Mouse (Mus musculus) neural tube, embryonic 12.5 days (tissue): ENCODE results near the gene Ifi207. TPM values are rescaled to one million over a fixed set of nuclear protein-coding genes. Genes with fewer than 3 reads are reported as not detected.
"Not testable (repeated sequence)": the region's sequence is repeated elsewhere in the genome, so short reads cannot be mapped to it uniquely, and the experiment has no call there.

ENCODE experiments used
- ATAC-seq: fragments of 200-750 bp; cut with Nextera tagmentation; 2 replicates; pipeline ENCODE4 v1.8.0; 2017; ENCODE audit warnings: low read depth, mild to moderate bottlenecking, moderate TSS enrichment, moderate library complexity; ENCODE audit not compliant: low FRiP score
- H3K27ac ChIP-seq: fragments of 300-500 bp; sonication (generic); 2 replicates; pipeline ENCODE4 v1.5.1; 2016
- H3K27me3 ChIP-seq: fragments of 300-500 bp; sonication (generic); replicated peaks from 2 replicates; pipeline ENCODE4 v1.6.1; 2016; ENCODE audit warnings: mild to moderate bottlenecking
- H3K36me3 ChIP-seq: fragments of 300-500 bp; sonication (generic); 2 replicates; pipeline ENCODE4 v1.6.1; 2016; ENCODE audit warnings: mild to moderate bottlenecking
- H3K4me1 ChIP-seq: fragments of 300-500 bp; sonication (generic); 2 replicates; pipeline ENCODE4 v1.6.1; 2016
- H3K4me2 ChIP-seq: fragments of 300-500 bp; sonication (generic); replicated peaks from 2 replicates; pipeline ENCODE4 v1.6.1; 2016; ENCODE audit warnings: mild to moderate bottlenecking
- H3K4me3 ChIP-seq: fragments of 300-500 bp; sonication (generic); 2 replicates; pipeline ENCODE4 v1.5.1; 2016
- H3K9ac ChIP-seq: fragments of 300-500 bp; sonication (generic); 2 replicates; pipeline ENCODE4 v1.6.1; 2016; ENCODE audit warnings: mild to moderate bottlenecking
- H3K9me3 ChIP-seq: fragments of 300-500 bp; sonication (generic); 2 replicates; pipeline ENCODE4 v1.6.1; 2016; ENCODE audit warnings: mild to moderate bottlenecking
- WGBS: fragments of 180-500 bp; shearing (Covaris S2); methylation state at CpG from one replicate; pipeline ENCODE4 v1.1.7; 2016; 5-methylcytosine and 5-hydroxymethylcytosine counted together
- polyA plus RNA-seq: library from polyadenylated mRNA; unstranded; fragments of >200 nt; fragmentation: Nextera tagmentation; extraction: Ambion mirVana; gene quantifications from 2 replicates; pipeline ENCODE4 v1.2.1, GENCODE M21; 2016

Gene Ifi207
- polyA plus RNA-seq: 0.34 and 0.41 TPM in 2 replicates

DNA sequence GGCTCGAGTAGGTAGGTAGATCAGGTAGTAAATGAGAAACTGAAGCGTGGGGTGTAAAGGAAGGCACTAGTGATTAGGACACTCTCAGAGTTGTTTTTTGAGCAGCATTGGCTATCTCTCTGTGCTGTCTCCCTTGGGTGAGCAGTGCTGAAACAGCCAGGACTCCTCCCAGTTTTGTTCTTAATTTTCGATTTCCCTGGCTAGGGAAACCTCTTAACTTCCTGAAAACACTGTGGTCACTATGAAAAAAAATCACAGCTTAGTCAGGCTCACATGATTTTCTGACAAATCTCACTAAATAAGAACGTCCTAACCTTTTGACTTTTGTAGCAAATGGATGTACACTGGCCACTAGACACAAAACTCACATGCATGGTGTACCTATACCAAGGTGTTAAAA, at the start of gene Ifi207:
Gene Ifi207, minus strand, starts transcription at position 92 of the 400 bp plus-strand sequence.
- no peaks in the 10 kb centered on the region for H3K4me1 ChIP-seq
- no peak within 1 kb of the TSS for H3K4me3 ChIP-seq
- H3K36me3 ChIP-seq: no peaks in the 10 kb centered on the region
- H3K9me3 ChIP-seq: no peaks in the 10 kb centered on the region
- no peaks in the 10 kb centered on the region for H3K27me3 ChIP-seq
- no peak within 1 kb of the TSS for H3K27ac ChIP-seq
- H3K9ac ChIP-seq: no peak within 1 kb of the TSS
- ATAC-seq: no peak
- 84% methylated on average over 4 of the region's 4 CpGs for WGBS
- H3K4me2 ChIP-seq: no peak within 1 kb of the TSS

DNA sequence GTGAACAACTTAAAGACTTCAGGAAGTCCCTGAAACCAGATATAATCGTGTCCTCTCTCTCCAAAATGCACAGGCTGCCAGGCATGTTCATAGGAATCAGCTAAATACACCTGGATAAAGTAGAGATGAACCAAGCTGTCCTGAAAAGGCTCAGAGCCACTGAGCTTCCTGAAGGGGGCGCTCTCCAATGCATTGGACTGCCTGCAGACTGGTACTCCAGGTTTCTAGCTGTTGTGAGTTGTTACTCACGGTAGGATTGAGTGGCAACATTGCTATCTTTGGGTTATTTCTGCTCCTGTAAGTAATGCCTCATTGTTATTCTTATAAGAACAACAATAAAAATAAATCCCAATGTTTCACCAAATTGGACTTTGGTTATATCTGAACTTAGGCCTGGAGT, 31.9 kb upstream of the Ifi207 start:
- not testable (repeated sequence) for H3K27me3 ChIP-seq, ATAC-seq, H3K9me3 ChIP-seq, H3K27ac ChIP-seq, H3K36me3 ChIP-seq, H3K4me1 ChIP-seq, H3K4me3 ChIP-seq, H3K4me2 ChIP-seq, H3K9ac ChIP-seq
- 49% methylated on average over 3 of the region's 3 CpGs for WGBS

DNA sequence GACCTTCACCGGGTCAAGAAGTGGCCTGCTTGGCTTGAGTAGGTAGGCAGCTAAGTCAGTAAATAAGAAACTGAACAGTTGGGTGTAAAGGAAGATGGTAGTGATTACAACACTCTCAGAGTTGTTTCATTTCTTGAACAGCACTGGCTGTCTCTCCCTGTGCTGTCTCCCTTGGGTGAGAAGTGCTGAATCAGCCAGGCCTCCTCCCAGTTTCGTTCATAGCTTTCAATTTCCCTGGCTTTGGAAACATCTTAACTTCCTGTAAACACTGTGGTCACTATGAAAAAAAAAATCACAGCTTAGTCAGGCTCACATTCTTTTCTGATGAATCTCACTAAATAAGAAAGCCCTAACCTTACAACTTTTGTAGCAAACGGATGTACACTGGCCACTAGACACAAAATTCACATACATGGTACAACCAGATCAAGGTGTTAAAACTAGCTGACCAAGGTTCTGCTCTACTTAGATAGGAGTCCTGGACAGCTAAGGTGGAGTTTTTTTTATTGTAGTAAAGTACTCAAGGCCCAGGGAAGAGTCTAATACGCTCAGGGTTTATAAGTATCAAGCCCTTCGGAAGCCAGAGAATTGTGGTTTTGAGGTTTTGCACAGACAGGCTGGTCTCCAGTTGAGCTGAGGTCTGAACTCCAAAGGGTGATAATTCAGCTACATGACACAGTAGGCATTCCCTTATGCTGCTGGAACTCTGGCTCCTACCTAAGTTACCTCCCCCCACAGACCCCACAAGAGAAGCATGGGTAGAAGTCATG, 25.5 kb upstream of the Ifi207 start, which contains the start of gene Ifi204:
Gene Ifi204, minus strand, starts transcription at position 96 of the 770 bp plus-strand sequence.
- WGBS: 87% methylated on average over 5 of the region's 5 CpGs

DNA sequence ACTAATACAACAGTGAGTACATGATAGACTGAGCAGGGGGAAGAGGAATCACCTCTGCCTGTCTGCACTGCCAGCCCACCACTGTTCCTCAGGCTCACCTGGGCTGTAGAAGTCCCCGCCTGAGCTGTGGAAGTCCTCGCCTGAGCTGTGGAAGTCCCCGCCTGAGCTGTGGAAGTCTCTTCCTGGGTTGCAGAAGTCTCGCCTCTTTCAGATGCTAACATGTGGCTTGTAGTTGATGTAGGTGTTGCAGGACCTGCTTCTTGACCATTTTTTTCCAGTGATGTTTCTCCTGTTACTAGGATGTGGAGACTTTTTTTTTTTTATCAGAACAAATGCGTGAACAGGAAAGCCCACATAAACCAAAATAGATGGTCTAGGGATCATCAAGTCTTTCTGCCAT, 18.5 kb upstream of the Ifi207 start:
- not testable (repeated sequence) for H3K4me2 ChIP-seq, H3K4me1 ChIP-seq, ATAC-seq, H3K4me3 ChIP-seq, H3K27ac ChIP-seq, H3K9ac ChIP-seq, H3K9me3 ChIP-seq, H3K36me3 ChIP-seq, H3K27me3 ChIP-seq
- WGBS: 91% methylated on average over 5 of the region's 5 CpGs

More for the DNA sequence above, 25.5 kb upstream of the Ifi207 start, which contains the start of gene Ifi204:
- H3K9ac ChIP-seq, H3K27me3 ChIP-seq, H3K9me3 ChIP-seq, ATAC-seq, H3K4me2 ChIP-seq, H3K27ac ChIP-seq, H3K36me3 ChIP-seq, H3K4me1 ChIP-seq, H3K4me3 ChIP-seq: not testable (repeated sequence)

DNA sequence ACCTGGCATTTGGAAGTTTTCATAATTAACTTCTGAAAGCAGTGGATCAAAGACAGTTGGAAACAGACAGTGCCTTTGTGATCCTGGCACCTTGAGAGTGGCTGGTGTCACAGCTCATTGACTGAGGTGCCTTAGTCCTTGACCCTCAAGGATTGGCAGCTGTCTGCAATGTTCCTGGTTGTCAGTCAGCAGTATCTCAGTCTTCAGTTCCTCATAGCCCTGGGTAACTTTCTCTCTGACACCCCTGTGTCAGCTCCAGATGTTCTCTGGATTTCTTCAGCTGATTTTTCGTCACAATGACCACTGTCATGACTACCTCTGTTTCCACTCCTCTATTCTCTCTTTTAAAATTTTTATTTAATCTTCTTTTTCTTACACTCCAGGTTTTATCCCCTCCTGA, 715 bp upstream of the Ifi207 start:
- Histone ChIP-seq H3K4me2 (no peak overlapping the region), H3K4me3 (no peak overlapping the region), H3K9ac (no peak overlapping the region), H3K4me1 (no peaks in the 10 kb centered on the region), H3K27me3 (no peaks in the 10 kb centered on the region), H3K9me3 (no peaks in the 10 kb centered on the region), H3K36me3 (no peaks in the 10 kb centered on the region), H3K27ac (no peak overlapping the region)
- no peak for ATAC-seq
- WGBS: 88% methylated on average over 1 of the region's 1 CpGs

DNA sequence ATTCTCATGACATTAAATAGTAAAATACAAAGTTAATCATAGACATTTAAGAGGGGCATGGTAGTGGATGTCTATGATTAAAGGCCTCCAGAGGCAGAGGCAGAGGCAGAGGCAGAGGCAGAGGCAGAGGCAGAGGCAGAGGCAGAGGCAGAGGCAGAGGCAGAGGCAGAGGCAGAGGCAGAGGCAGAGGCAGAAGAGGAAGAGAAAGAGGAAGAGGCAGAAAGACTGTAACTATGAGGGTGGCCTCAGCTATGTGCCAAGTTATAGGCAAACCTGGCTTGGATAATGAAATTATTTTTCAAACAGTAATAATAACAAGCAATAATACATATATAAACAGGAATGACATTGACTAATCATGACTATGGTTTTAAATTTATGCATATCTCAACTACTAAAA, 1.0 kb downstream of the Ifi207 start:
- ATAC-seq: no peak
- H3K27me3 ChIP-seq: no peaks in the 10 kb centered on the region
- H3K36me3 ChIP-seq: no peaks in the 10 kb centered on the region
- H3K4me3 ChIP-seq: no peak overlapping the region
- no peaks in the 10 kb centered on the region for H3K4me1 ChIP-seq
- no peak overlapping the region for H3K4me2 ChIP-seq
- no peak overlapping the region for H3K27ac ChIP-seq
- no peak overlapping the region for H3K9ac ChIP-seq
- no peaks in the 10 kb centered on the region for H3K9me3 ChIP-seq

DNA sequence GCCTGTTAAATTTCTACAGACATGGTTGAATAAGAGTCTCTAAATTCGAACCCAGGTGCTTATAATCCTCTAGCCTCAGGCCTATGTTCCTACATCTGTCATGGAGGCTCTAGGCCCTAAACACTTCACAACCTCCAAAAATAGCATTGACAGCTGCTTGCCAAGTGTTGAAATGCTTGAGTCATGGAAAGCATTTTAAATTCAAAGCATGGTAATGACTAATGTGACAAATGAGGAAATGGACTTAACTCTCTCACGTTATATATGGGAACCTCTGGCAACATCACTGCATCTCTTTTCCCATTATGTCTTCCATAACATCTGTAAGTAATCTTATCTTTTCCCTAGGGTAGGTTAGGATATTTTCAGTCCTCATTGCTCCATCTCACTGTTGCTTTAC, 4.6 kb downstream of the Ifi207 start:
- H3K27ac ChIP-seq: no peak overlapping the region
- no peak overlapping the region for H3K9ac ChIP-seq
- H3K4me3 ChIP-seq: no peak overlapping the region
- H3K27me3 ChIP-seq: no peaks in the 10 kb centered on the region
- no peak for ATAC-seq
- no peak overlapping the region for H3K4me2 ChIP-seq
- 72% methylated on average over 2 of the region's 2 CpGs for WGBS
- no peaks in the 10 kb centered on the region for H3K4me1 ChIP-seq
- H3K36me3 ChIP-seq: no peaks in the 10 kb centered on the region
- no peaks in the 10 kb centered on the region for H3K9me3 ChIP-seq

DNA sequence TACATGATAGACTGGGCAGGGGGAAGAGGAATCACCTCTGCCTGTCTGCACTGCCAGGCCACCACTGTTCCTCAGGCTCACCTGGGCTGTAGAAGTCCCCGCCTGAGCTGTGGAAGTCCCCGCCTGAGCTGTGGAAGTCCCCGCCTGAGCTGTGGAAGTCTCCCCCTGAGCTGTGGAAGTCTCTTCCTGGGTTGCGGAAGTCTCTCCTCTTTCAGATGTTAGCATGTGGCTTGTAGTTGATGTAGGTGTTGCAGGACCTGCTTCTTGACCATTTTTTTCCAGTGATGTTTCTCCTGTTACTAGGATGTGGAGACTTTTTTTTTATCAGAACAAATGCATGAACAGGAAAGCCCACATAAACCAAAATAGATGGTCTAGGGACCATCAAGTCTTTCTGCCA, 6.5 kb downstream of the Ifi207 start:
- H3K4me1 ChIP-seq, H3K4me2 ChIP-seq, H3K9me3 ChIP-seq, ATAC-seq, H3K9ac ChIP-seq, H3K27ac ChIP-seq, H3K4me3 ChIP-seq, H3K36me3 ChIP-seq, H3K27me3 ChIP-seq: not testable (repeated sequence)
- WGBS: 96% methylated on average over 4 of the region's 4 CpGs

DNA sequence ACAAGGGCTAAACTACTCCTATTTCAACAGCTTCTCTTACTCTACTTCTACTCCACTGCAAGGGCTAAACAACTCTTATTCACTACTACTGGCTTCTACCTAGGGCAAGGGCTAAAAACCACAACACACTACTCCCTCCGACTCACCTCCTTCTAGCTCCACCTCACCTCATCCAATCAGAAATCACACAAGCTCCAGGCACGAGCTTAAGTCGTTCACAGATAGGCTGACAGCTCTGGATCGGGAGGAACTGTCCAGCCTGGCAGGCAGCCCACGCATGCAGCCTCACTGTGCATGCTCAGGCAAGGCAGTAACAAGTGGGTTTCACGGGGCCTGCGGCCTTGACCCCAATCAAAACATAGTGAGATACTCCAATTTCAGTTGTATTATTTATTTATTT, 8.3 kb downstream of the Ifi207 start:
- Histone ChIP-seq H3K4me3 (no peak overlapping the region), H3K9ac (no peak overlapping the region), H3K27me3 (no peaks in the 10 kb centered on the region), H3K27ac (no peak overlapping the region), H3K36me3 (no peaks in the 10 kb centered on the region), H3K9me3 (no peaks in the 10 kb centered on the region), H3K4me1 (no peaks in the 10 kb centered on the region), H3K4me2 (no peak overlapping the region)
- ATAC-seq: no peak
- WGBS: 43% methylated on average over 7 of the region's 7 CpGs

DNA sequence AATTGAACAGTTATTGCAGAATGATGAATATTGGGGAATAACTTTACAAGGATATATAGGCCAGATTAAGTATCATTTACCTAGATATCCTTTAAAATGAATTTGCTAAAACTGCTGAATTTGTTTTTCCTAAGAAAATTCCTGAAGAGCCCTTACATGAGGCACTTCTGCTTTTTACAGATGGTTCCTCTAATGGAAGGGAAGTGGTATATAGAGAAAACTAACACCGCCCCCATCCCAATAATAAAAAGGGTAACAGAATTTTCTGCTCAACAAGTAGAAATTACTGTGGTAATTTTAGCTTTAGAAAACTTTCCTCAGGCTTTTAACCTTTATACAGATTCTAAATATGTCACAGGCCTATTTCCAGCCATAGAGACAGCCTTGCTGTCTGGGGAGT, 47.3 kb downstream of the Ifi207 start:
- no peak overlapping the region for H3K4me2 ChIP-seq
- no peak overlapping the region for H3K27ac ChIP-seq
- H3K9ac ChIP-seq: no peak overlapping the region
- no peaks in the 10 kb centered on the region for H3K4me1 ChIP-seq
- WGBS: 98% methylated on average over 1 of the region's 1 CpGs
- no peaks in the 10 kb centered on the region for H3K36me3 ChIP-seq
- H3K9me3 ChIP-seq: no peaks in the 10 kb centered on the region
- ATAC-seq: no peak
- no peaks in the 10 kb centered on the region for H3K27me3 ChIP-seq
- no peak overlapping the region for H3K4me3 ChIP-seq

DNA sequence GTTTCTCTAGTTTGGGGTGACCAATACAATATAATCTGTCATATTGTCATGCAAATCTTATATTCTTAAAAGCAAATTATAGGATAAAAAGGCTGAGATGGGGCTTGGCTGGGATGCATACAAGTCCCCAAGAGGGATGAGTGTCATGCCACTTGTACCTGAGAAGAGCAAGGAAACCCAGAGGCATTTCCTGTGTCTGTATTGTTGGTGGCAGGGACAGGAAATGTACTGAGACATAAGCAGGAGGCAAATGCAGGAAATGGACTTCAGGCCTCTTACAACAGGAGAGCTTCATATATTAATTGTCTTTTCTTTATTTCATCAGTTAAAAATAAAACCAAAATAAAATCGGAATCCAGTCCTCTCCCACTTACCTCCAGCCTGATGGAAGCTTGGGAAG, 62.9 kb downstream of the Ifi207 start:
- H3K4me1 ChIP-seq, H3K36me3 ChIP-seq, ATAC-seq, H3K9me3 ChIP-seq, H3K4me2 ChIP-seq, H3K27me3 ChIP-seq, H3K9ac ChIP-seq, H3K4me3 ChIP-seq, H3K27ac ChIP-seq: not testable (repeated sequence)
- 95% methylated on average over 1 of the region's 1 CpGs for WGBS

DNA sequence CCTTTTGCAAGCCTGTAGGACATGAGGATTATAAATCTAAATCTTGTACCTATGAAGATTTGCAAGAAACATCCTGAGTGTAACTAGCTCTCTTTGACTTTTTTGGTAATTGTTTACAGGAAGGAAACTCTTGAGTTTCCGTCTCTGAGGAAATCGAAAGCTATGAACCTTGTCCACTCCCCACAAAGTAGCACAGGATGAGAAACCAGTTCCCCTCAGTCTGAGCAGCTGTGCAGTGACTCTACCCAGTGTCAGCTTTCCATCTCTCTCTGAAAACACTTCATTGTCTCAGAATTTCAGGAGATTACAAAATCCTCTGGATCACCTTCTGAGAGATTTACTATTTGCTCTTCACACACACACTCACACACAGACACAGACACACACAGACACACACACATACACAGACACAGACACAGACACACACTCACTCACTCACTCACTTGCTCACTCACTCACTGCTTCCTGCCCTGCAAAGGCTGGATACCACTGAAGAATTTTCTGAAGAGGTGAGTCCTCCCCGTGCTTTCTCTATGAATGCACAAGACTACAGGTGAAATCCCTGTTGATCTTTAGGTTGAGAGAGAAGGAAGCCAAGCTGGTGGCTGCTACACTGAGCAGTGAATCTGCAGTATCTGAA, 68.0 kb downstream of the Ifi207 start, which contains the start of gene Ifi208:
Gene Ifi208, plus strand, starts transcription at position 218 of the 640 bp plus-strand sequence.
- H3K9ac ChIP-seq, ATAC-seq, H3K4me1 ChIP-seq, H3K4me2 ChIP-seq, H3K27me3 ChIP-seq, H3K36me3 ChIP-seq, H3K4me3 ChIP-seq, H3K27ac ChIP-seq, H3K9me3 ChIP-seq: not testable (repeated sequence)
- 56% methylated on average over 3 of the region's 3 CpGs for WGBS
